Mouse (Mus musculus): ENCODE data around the gene Dnajb2. TPM values are rescaled to one million over a fixed set of nuclear protein-coding genes. Genes with fewer than 3 reads are reported as not detected.
"Not testable (repeated sequence)": the region's sequence is repeated elsewhere in the genome, so short reads cannot be mapped to it uniquely, and the experiment has no call there.

Dnajb2 gene
- polyA plus RNA-seq, 1 experiment from 2014 or later, result 38.6 TPM

DNA sequence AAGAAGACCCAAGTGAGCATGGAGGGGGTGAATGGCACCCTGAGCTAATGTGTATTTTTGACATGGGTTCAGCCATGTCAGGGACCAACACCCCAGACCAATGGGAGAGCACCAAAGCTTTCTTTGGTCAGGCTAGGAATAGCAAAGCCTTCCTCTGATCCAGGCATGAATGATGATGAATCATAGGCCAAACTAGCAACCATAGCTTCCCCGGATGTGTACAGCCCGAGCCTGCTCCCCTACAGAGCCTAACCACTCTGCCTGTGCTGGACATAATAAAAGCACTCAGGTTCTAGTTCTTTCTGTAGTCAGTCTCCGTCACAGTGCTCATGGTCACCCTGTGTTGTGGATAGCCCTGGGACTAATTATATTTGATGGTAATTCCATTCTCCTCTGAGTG lies 14.7 kb upstream of the Dnajb2 start:
- Histone ChIP-seq H3K9ac (no peak overlapping the region), H3K27ac (no peak overlapping the region), H3K4me2 (no peak overlapping the region), H3K9me3 (replicated peaks) (no peaks in the 10 kb centered on the region), H3K4me3 (replicated peaks) (no peak overlapping the region), H3K4me1 (peaks cover 30% of the 10 kb centered on the region), H3K36me3 (no peaks in the 10 kb centered on the region), H3K27me3 (peaks cover 57% of the 10 kb centered on the region)
- ATAC-seq (replicated peaks; ENCODE audit: low FRiP score), result no peak
- WGBS, result 75% methylated on average over 3 of the region's 3 CpGs

DNA sequence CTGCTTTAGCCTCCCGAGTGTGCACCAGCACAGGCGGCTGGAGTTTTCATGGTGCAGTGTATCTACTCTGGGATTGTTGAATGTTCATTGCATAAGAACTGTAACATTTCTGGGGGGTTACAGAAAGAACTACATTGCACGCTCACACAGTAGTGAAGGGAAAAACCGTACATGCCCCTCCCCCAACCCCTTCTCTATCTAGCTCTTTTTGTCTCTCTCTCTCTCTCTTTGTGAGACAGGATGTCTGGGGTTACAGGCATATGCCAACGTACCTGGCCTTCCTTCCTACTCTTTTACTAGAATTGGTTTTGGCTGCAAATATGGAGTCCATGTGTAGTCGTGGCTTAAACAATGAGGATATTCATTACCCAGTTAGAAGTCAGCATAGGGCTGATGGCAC lies 13.3 kb upstream of the Dnajb2 start:
- Histone ChIP-seq H3K9me3 (replicated peaks) (no peaks in the 10 kb centered on the region), H3K4me2 (no peak overlapping the region), H3K4me3 (replicated peaks) (no peak overlapping the region), H3K4me1 (peaks cover 22% of the 10 kb centered on the region), H3K36me3 (no peaks in the 10 kb centered on the region), H3K9ac (no peak overlapping the region), H3K27ac (no peak overlapping the region), H3K27me3 (peaks cover 44% of the 10 kb centered on the region)
- 80% methylated on average over 6 of the region's 6 CpGs for WGBS
- ATAC-seq (replicated peaks; ENCODE audit: low FRiP score), result no peak

DNA sequence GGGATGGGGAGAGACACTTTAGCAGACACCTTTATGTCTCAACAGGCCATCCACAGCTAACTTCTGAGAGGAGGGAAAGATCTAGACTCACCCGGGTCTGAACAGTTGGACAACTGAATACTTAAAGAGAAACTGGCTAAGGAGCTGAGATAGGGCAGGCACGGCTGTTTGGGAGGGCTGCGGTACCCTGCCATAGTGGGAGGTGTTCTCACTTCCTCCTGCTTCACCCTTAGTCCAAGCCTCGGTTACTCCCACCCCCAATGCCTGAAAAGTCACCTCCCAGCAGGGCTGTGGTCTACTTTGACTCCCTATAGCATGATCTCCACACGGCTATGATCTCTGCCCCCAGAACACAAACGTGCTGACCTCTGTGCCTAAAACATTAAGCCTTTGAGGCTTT lies 12.7 kb upstream of the Dnajb2 start:
- no peak overlapping the region for H3K4me3 ChIP-seq (replicated peaks)
- peaks cover 38% of the 10 kb centered on the region for H3K27me3 ChIP-seq
- no peaks in the 10 kb centered on the region for H3K36me3 ChIP-seq
- no peak overlapping the region for H3K4me2 ChIP-seq
- H3K9me3 ChIP-seq (replicated peaks), result no peaks in the 10 kb centered on the region
- 60% methylated on average over 6 of the region's 6 CpGs for WGBS
- no peak overlapping the region for H3K9ac ChIP-seq
- no peak for ATAC-seq (replicated peaks; ENCODE audit: low FRiP score)
- peaks cover 16% of the 10 kb centered on the region for H3K4me1 ChIP-seq
- H3K27ac ChIP-seq, result no peak overlapping the region

DNA sequence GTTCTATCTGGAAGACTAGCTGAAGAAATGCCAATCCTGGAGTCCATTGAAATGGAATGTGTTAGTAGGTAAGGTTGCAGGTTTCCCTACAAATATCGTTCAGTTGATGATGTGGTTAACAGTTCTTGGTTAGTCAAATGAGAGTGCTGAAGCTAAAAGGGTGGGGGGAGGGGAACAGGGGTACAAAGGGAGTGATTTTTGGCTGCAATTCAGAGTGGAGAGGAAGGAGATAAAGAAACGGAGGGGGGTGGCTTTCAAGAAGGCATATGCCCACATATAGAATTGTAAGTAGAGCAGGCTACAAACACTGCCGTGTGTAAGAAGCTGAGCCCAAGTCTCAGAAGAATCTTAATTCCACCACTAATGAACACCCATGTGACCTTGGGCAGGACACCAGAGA lies 10.7 kb upstream of the Dnajb2 start:
- 66% methylated on average over 3 of the region's 3 CpGs for WGBS
- H3K36me3 ChIP-seq, result no peaks in the 10 kb centered on the region
- no peak overlapping the region for H3K4me2 ChIP-seq
- H3K9me3 ChIP-seq (replicated peaks), result no peaks in the 10 kb centered on the region
- H3K9ac ChIP-seq, result no peak overlapping the region
- no peak overlapping the region for H3K4me3 ChIP-seq (replicated peaks)
- H3K4me1 ChIP-seq, result no peaks in the 10 kb centered on the region
- H3K27ac ChIP-seq, result no peak overlapping the region
- peaks cover 19% of the 10 kb centered on the region for H3K27me3 ChIP-seq
- ATAC-seq (replicated peaks; ENCODE audit: low FRiP score), result no peak

DNA sequence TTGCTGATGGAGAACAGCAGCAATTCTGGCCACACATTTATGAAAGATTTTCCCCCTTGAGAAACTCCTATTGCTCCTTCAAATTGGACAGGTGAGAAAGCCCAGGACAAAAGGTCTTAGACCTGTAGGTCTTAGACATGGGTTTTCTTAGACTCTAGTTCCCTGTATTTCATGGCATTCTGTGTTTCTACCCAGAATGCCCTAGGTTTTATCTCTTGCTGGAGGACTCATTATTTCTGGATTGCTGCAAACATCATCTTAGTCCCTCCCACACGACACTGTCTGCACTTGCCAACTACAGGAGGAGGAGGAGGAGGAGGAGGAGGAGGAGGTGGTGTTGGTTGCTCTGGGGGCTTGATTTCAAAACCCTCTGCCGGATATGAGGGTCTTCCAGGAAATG lies 10.1 kb upstream of the Dnajb2 start:
- Histone ChIP-seq H3K36me3 (no peaks in the 10 kb centered on the region), H3K27me3 (peaks cover 12% of the 10 kb centered on the region), H3K9ac (no peak overlapping the region), H3K4me3 (replicated peaks) (no peak overlapping the region), H3K4me2 (no peak overlapping the region), H3K4me1 (no peaks in the 10 kb centered on the region), H3K27ac (no peak overlapping the region), H3K9me3 (replicated peaks) (no peaks in the 10 kb centered on the region)
- ATAC-seq (replicated peaks; ENCODE audit: low FRiP score), result no peak
- 44% methylated on average over 2 of the region's 2 CpGs for WGBS

DNA sequence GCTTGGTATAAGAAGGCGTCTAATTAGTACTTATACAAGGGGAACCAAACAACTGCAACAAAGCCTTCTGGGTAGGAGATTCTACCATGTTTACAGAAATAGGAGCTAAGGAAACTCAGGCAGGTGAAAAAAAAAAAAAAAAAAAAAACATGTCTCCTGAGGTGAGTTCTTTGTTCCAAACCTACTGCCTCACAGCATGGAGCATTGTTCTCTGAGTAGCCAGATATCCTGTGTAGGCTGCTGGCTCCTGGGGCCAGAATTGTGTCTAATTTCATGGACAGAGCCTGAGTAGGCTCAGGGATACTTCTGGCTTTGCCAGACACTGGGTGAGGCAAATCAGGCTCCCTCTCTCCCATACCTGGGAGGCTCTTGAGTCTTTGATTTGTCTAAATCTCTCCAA lies 8.6 kb upstream of the Dnajb2 start:
- H3K27ac ChIP-seq, result no peak overlapping the region
- no peaks in the 10 kb centered on the region for H3K36me3 ChIP-seq
- H3K27me3 ChIP-seq, result peaks cover 3% of the 10 kb centered on the region
- no peak overlapping the region for H3K4me3 ChIP-seq (replicated peaks)
- H3K9ac ChIP-seq, result no peak overlapping the region
- 82% methylated on average over 1 of the region's 1 CpGs for WGBS
- no peaks in the 10 kb centered on the region for H3K9me3 ChIP-seq (replicated peaks)
- H3K4me2 ChIP-seq, result no peak overlapping the region
- no peaks in the 10 kb centered on the region for H3K4me1 ChIP-seq
- no peak for ATAC-seq (replicated peaks; ENCODE audit: low FRiP score)

DNA sequence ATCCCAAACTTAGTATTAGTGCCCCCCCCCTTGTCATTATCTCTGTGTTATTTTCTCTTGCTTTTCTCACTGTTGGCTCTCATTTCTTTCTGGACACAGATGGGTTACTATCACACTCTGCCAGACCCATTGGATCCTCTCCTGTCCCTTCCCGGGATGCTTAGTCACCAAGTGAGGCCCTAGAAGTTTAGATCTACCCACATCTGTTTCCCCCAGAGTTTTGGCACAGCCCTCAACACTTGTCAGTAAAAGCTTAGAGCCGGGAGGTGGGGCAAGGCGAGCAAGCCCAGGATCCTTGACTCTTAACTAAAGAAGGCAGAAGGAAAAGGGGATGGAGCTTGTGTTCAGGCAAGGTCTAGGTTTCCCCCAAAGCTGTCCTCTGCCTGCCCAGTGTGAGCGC lies 7.0 kb upstream of the Dnajb2 start:
- no peak overlapping the region for H3K9ac ChIP-seq
- WGBS, result 63% methylated on average over 4 of the region's 4 CpGs

DNA sequence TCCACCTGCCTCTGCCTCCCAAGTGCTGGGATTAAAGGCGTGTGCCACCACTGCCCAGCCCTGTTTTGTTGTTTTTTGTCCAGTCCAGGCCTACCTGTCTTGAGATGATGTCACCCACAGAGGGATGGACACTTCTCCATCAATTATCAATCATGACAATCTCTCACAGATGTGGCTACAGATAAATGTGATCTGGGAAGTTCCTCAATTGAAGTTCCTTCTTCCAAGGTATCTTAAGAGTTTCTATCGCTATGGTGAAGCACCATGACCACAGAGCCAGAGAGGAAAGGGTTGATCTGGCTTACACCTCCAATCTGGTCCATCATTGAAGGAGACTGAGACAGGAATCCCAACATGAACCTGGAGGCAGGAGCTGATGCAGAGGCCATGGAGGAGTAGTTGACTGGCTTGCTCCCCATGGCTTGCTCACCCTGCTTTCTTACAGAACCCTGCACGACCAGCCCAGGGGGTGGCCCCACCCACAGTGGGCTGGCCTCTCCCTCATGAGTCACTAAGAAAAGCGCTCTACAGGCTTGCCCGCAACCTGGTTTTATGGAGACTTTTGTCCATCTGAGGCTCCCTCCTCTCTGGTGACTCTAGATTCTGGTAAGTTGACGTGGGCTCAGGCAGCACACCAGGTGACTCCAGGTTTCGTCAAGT lies 5.7 kb upstream of the Dnajb2 start:
- WGBS, result 73% methylated on average over 7 of the region's 7 CpGs
- Histone ChIP-seq H3K36me3 (no peaks in the 10 kb centered on the region), H3K9ac (no peak overlapping the region), H3K27me3 (peaks cover 6% of the 10 kb centered on the region), H3K9me3 (replicated peaks) (no peaks in the 10 kb centered on the region), H3K4me1 (peaks cover 7% of the 10 kb centered on the region; the same call in 1 of the 2 replicates), H3K4me3 (replicated peaks) (no peak overlapping the region), H3K27ac (no peak overlapping the region), H3K4me2 (no peak overlapping the region)
- ATAC-seq (replicated peaks; ENCODE audit: low FRiP score), result no peak

More for the DNA sequence above, 7.0 kb upstream of the Dnajb2 start:
- Histone ChIP-seq H3K4me3 (replicated peaks) (no peak overlapping the region), H3K27ac (no peak overlapping the region), H3K4me1 (0 out of 2 replicates have a peak, but pooled peaks cover under 1% of the 10 kb centered on the region), H3K4me2 (no peak overlapping the region), H3K27me3 (peaks cover 6% of the 10 kb centered on the region), H3K9me3 (replicated peaks) (no peaks in the 10 kb centered on the region), H3K36me3 (no peaks in the 10 kb centered on the region)
- ATAC-seq (replicated peaks; ENCODE audit: low FRiP score), result no peak

DNA sequence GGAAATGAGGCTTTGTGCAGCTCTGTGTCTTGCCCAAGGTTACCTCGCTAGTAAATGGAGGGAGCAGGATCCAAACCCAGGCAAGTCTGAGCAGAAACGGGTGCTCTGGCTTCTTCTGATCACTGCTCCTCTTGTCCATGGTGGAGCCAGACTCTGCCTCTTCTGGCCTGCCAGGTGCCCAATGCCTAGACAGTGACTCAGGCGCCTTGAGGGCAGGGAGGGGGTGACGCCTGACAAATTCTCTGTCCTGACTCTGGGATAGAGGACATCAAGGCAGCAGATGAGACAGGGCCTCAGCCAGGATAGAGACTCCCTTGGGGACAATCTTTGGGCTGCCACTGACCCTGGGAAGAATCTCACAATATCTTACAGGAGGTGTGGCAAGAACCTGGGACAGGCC lies 5.0 kb upstream of the Dnajb2 start:
- Histone ChIP-seq H3K36me3 (no peaks in the 10 kb centered on the region), H3K4me1 (peaks cover 12% of the 10 kb centered on the region), H3K4me2 (no peak overlapping the region), H3K27ac (no peak overlapping the region), H3K27me3 (peaks cover 6% of the 10 kb centered on the region; the same call in 1 of the 2 replicates), H3K4me3 (replicated peaks) (no peak overlapping the region), H3K9me3 (replicated peaks) (no peaks in the 10 kb centered on the region), H3K9ac (no peak overlapping the region)
- ATAC-seq (replicated peaks; ENCODE audit: low FRiP score), result no peak
- WGBS, result 79% methylated on average over 4 of the region's 4 CpGs

DNA sequence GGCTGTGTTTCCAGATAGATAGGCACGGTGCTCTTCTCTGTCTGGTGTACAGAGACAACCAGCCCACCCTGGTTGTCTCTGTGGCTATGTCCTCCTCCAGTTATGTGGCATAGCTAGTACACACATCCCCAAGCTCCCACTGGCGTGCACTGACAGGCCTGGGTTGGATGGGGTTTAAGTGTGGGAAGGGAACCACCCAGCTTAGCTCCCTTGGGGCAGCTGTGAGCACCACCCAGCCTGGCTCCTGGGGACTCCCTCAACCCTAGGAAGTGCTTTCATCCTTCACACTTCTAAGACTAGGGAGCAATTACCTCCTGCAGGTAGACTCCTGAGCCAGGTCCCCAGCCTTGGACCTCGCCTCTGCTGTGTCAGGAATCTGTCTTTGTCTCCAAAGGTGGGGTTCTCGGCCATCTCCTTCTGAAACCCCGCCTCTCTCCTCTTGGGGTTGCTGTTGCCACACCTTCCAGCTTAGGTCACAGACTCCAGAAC lies 4.5 kb upstream of the Dnajb2 start, which contains the start of gene A630095N17Rik:
Gene A630095N17Rik, minus strand, starts transcription at position 439 of the 489 bp plus-strand sequence.
- no peak for ATAC-seq (replicated peaks; ENCODE audit: low FRiP score)
- 80% methylated on average over 5 of the region's 5 CpGs for WGBS
- Histone ChIP-seq H3K27ac (no peak within 1 kb of the TSS), H3K4me2 (no peak within 1 kb of the TSS), H3K4me1 (peaks cover 14% of the 10 kb centered on the region), H3K4me3 (replicated peaks) (no peak within 1 kb of the TSS), H3K9ac (no peak within 1 kb of the TSS), H3K36me3 (no peaks in the 10 kb centered on the region), H3K9me3 (replicated peaks) (no peaks in the 10 kb centered on the region), H3K27me3 (peaks cover 6% of the 10 kb centered on the region; the same call in 1 of the 2 replicates)

DNA sequence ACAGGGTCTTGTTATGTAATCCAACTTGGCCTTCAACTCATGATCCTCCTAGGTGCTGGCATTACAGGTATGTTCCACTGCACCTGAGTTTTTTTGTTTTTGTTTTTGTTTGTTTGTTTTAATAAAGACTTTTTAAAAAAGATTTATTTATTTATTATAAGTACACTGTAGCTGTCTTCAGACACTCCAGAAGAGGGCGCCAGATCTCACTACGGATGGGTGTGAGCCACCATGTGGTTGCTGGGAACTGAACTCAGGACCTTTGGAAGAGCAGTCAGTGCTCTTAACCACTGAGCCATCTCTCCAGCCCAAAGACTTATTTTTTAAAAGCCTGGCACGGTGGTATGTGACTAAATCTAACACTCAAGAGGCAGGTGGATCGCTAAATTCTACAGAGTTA lies 3.7 kb upstream of the Dnajb2 start:
- H3K27me3 ChIP-seq; ATAC-seq (replicated peaks; ENCODE audit: low FRiP score); H3K9me3 ChIP-seq (replicated peaks); H3K36me3 ChIP-seq; H3K4me3 ChIP-seq (replicated peaks); H3K4me2 ChIP-seq; H3K27ac ChIP-seq; H3K9ac ChIP-seq: not testable (repeated sequence)
- H3K4me1 ChIP-seq, result peaks cover 21% of the 10 kb centered on the region
- WGBS, result 65% methylated on average over 4 of the region's 4 CpGs

DNA sequence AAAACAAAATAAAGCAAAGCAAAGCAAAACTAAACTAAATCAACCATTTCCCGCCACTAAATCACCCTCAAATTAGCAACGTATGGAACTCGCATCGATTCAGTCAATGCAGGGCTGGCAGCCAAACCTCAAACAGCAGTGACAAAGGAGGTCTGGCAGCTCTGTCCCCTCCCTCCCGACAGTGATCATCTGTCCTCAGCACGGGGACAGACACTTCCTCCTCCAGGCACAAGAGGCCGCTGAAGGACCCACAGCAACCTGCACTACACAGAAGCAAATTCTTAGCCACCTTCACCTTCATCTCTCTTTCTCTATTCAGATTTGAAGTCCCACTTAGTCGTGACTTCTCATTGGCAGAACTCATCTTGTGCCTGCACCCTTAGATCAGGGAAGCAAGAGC lies 1.6 kb upstream of the Dnajb2 start:
- H3K9ac ChIP-seq, result no peak overlapping the region
- no peak overlapping the region for H3K4me3 ChIP-seq (replicated peaks)
- no peak for ATAC-seq (replicated peaks; ENCODE audit: low FRiP score)
- H3K9me3 ChIP-seq (replicated peaks), result no peaks in the 10 kb centered on the region
- no peak overlapping the region for H3K4me2 ChIP-seq
- peaks cover 23% of the 10 kb centered on the region for H3K4me1 ChIP-seq
- peaks cover 9% of the 10 kb centered on the region for H3K36me3 ChIP-seq
- H3K27me3 ChIP-seq, result peaks cover 6% of the 10 kb centered on the region; the same call in 1 of the 2 replicates
- under 1% methylated on average over 8 of the region's 8 CpGs for whole genome bisulfite sequencing
- H3K27ac ChIP-seq, result no peak overlapping the region

DNA sequence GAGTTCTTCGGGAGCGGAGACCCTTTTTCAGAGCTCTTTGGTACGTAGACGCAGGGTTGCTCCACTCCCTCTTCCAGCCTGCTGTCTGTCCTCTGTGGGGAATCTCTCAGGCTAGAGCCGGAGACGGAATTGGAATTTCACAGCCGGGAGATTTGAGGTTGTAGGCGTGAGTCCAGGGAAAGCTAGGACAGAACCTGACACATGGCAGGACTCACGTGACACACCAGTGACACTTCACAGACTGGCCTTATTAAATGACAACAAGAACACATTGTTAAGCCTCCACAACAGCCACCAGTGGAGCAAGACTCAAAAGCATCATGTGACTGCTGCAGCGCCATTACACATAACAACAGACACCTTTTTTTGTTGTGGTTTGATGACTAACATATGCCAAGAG lies 3.4 kb downstream of the Dnajb2 start:
- ATAC-seq (replicated peaks; ENCODE audit: low FRiP score), result no peak
- Histone ChIP-seq H3K4me3 (replicated peaks) (no peak overlapping the region), H3K27ac (no peak overlapping the region), H3K4me1 (peaks cover 19% of the 10 kb centered on the region), H3K9me3 (replicated peaks) (no peaks in the 10 kb centered on the region), H3K36me3 (peaks cover 50% of the 10 kb centered on the region), H3K9ac (no peak overlapping the region), H3K27me3 (no peaks in the 10 kb centered on the region), H3K4me2 (no peak overlapping the region)
- 87% methylated on average over 10 of the region's 10 CpGs for WGBS

All from kidney, embryonic 15.5 days (tissue).